8 mouse cellular contexts compared by ENCODE assay signal in genomic region chr19:34662740-34663139, GRCm38 (mm10). TPM values are rescaled to one million over a fixed set of nuclear protein-coding genes. Genes with fewer than 3 reads are reported as not detected.
DNase-seq lines count a peak whose midpoint lies in the region; ATAC-seq lines count a peak whose summit lies in the region.

No protein-coding gene starts in this region.

- no peaks in the 10 kb centered on the region for H3K27me3 ChIP-seq in embryonic facial prominence, embryonic 12.5 days
- H3K27me3 ChIP-seq in embryonic facial prominence, embryonic 10.5 days (replicated peaks; ENCODE audit: low read depth, poor library complexity, severe bottlenecking), result no peaks in the 10 kb centered on the region
- H3K27me3 ChIP-seq in kidney, embryonic 16.5 days (ENCODE audit: insufficient read depth, low read length), result no peaks in the 10 kb centered on the region
- H3K27me3 ChIP-seq in heart, embryonic 15.5 days, result no peaks in the 10 kb centered on the region
- H3K27me3 ChIP-seq in midbrain, embryonic 15.5 days (replicated peaks), result no peaks in the 10 kb centered on the region

- no peaks in the 10 kb centered on the region for H3K4me1 ChIP-seq in embryonic facial prominence, embryonic 12.5 days
- 0 out of 2 replicates have a peak, but pooled peaks cover 6% of the 10 kb centered on the region for H3K4me1 ChIP-seq in embryonic facial prominence, embryonic 10.5 days
- H3K4me1 ChIP-seq in kidney, embryonic 16.5 days (ENCODE audit: insufficient read depth, low read length), result no peaks in the 10 kb centered on the region
- H3K4me1 ChIP-seq in heart, embryonic 15.5 days (replicated peaks), result peaks cover 7% of the 10 kb centered on the region
- no peaks in the 10 kb centered on the region for H3K4me1 ChIP-seq in midbrain, embryonic 15.5 days

- no peak overlapping the region for H3K27ac ChIP-seq in embryonic facial prominence, embryonic 12.5 days
- H3K27ac ChIP-seq in embryonic facial prominence, embryonic 10.5 days (replicated peaks), result no peak overlapping the region
- no peak overlapping the region for H3K27ac ChIP-seq in kidney, embryonic 16.5 days (ENCODE audit: low read length)
- H3K27ac ChIP-seq in heart, embryonic 15.5 days, result peak overlapping the region; percentile 69
- H3K27ac ChIP-seq in midbrain, embryonic 15.5 days, result no peak overlapping the region

- no peak overlapping the region for H3K4me3 ChIP-seq in embryonic facial prominence, embryonic 12.5 days
- H3K4me3 ChIP-seq in embryonic facial prominence, embryonic 10.5 days, result no peak overlapping the region
- no peak overlapping the region for H3K4me3 ChIP-seq in kidney, embryonic 16.5 days (ENCODE audit: low read length)
- H3K4me3 ChIP-seq in heart, embryonic 15.5 days, result no peak overlapping the region
- H3K4me3 ChIP-seq in midbrain, embryonic 15.5 days, result no peak overlapping the region

- H3K9ac ChIP-seq in embryonic facial prominence, embryonic 12.5 days, result no peak overlapping the region
- no peak overlapping the region for H3K9ac ChIP-seq in kidney, embryonic 16.5 days (replicated peaks; ENCODE audit: low read length)
- no peak overlapping the region for H3K9ac ChIP-seq in heart, embryonic 15.5 days
- H3K9ac ChIP-seq in midbrain, embryonic 15.5 days, result no peak overlapping the region

- no peak for DNase-seq in embryonic facial prominence, embryonic 10.5 days (ENCODE audit: low spot score)
- no peak for DNase-seq in kidney, postnatal 10 days
- DNase-seq in spleen, postnatal 36 days (ENCODE audit: low spot score in 2 of 2), result no peak
- DNase-seq in ovary, adult 18-20 months (ENCODE audit: low spot score), result no peak

- WGBS in embryonic facial prominence, embryonic 12.5 days, result 47% methylated on average over 5 of the region's 5 CpGs
- WGBS in embryonic facial prominence, embryonic 10.5 days, result 53% methylated on average over 5 of the region's 5 CpGs
- 42% methylated on average over 5 of the region's 5 CpGs for WGBS in kidney, embryonic 16.5 days
- WGBS in heart, embryonic 15.5 days, result 43% methylated on average over 5 of the region's 5 CpGs
- WGBS in midbrain, embryonic 15.5 days, result 52% methylated on average over 5 of the region's 5 CpGs

- H3K4me2 ChIP-seq in embryonic facial prominence, embryonic 12.5 days (replicated peaks), result peak overlapping the region; percentile 44
- peak overlapping the region; percentile 51 for H3K4me2 ChIP-seq in kidney, embryonic 16.5 days (replicated peaks; ENCODE audit: low read depth, low read length)
- peak overlapping the region; percentile 59 for H3K4me2 ChIP-seq in heart, embryonic 15.5 days
- peak overlapping the region; percentile 49 for H3K4me2 ChIP-seq in midbrain, embryonic 15.5 days

- ATAC-seq in embryonic facial prominence, embryonic 12.5 days (ENCODE audit: insufficient number of reproducible peaks, insufficient read depth, low FRiP score, low TSS enrichment), result no peak
- ATAC-seq in kidney, embryonic 16.5 days (ENCODE audit: low FRiP score, low TSS enrichment), result 0 out of 2 replicates have a peak, but pooled peaks have one; percentile 52
- ATAC-seq in heart, embryonic 15.5 days (replicated peaks; ENCODE audit: insufficient number of reproducible peaks, insufficient read depth, low FRiP score, low read depth), result no peak
- no peak for ATAC-seq in midbrain, embryonic 15.5 days (replicated peaks)

- no peaks in the 10 kb centered on the region for H3K9me3 ChIP-seq in embryonic facial prominence, embryonic 12.5 days
- H3K9me3 ChIP-seq in embryonic facial prominence, embryonic 10.5 days, result no peaks in the 10 kb centered on the region
- H3K9me3 ChIP-seq in kidney, embryonic 16.5 days (ENCODE audit: low read length), result no peaks in the 10 kb centered on the region
- no peaks in the 10 kb centered on the region for H3K9me3 ChIP-seq in heart, embryonic 15.5 days (replicated peaks)
- no peaks in the 10 kb centered on the region for H3K9me3 ChIP-seq in midbrain, embryonic 15.5 days

- H3K36me3 ChIP-seq in embryonic facial prominence, embryonic 12.5 days, result no peaks in the 10 kb centered on the region
- no peaks in the 10 kb centered on the region for H3K36me3 ChIP-seq in embryonic facial prominence, embryonic 10.5 days (replicated peaks)
- no peaks in the 10 kb centered on the region for H3K36me3 ChIP-seq in kidney, embryonic 16.5 days (ENCODE audit: insufficient read depth, low read length)
- H3K36me3 ChIP-seq in heart, embryonic 15.5 days, result no peaks in the 10 kb centered on the region
- H3K36me3 ChIP-seq in midbrain, embryonic 15.5 days (replicated peaks), result no peaks in the 10 kb centered on the region

RNA-seq across cellular contexts. Expression of gene Ifit1, which starts 22.1 kb away (rescaled TPM):
- polyA plus RNA-seq in embryonic facial prominence, embryonic 12.5 days (2016; fragmentation: Nextera tagmentation; extraction: Ambion mirVana), result 0.50 and 0.53 TPM in 2 replicates
- polyA plus RNA-seq in embryonic facial prominence, embryonic 10.5 days (2016; fragmentation: Nextera tagmentation; extraction: Ambion mirVana), result 0.16 and 0.26 TPM in 2 replicates
- polyA plus RNA-seq in kidney, embryonic 16.5 days (2015; fragmentation: Nextera tagmentation; extraction: Ambion mirVana), result 0.28 and 0.51 TPM in 2 replicates
- polyA plus RNA-seq in heart, embryonic 15.5 days (2015; fragmentation: Nextera tagmentation; extraction: Ambion mirVana), result 0.76 and 1.7 TPM in 2 replicates
- polyA plus RNA-seq in midbrain, embryonic 15.5 days (2015; fragmentation: Nextera tagmentation; extraction: Ambion mirVana), result 0.46 and 0.78 TPM in 2 replicates

RNA-seq across cellular contexts. Expression of gene Ifit1bl2, which starts 22.2 kb away (rescaled TPM):
- polyA plus RNA-seq in embryonic facial prominence, embryonic 12.5 days (2016; fragmentation: Nextera tagmentation; extraction: Ambion mirVana), result 0.40 TPM in 1 of 2 replicates, not detected in the other
- 0.05 TPM in 1 of 2 replicates, not detected in the other for polyA plus RNA-seq in embryonic facial prominence, embryonic 10.5 days (2016; fragmentation: Nextera tagmentation; extraction: Ambion mirVana)
- 0.10 and 0.33 TPM in 2 replicates for polyA plus RNA-seq in kidney, embryonic 16.5 days (2015; fragmentation: Nextera tagmentation; extraction: Ambion mirVana)
- polyA plus RNA-seq in heart, embryonic 15.5 days (2015; fragmentation: Nextera tagmentation; extraction: Ambion mirVana), result 1.1 and 1.3 TPM in 2 replicates
- 0.23 and 0.49 TPM in 2 replicates for polyA plus RNA-seq in midbrain, embryonic 15.5 days (2015; fragmentation: Nextera tagmentation; extraction: Ambion mirVana)

RNA-seq across cellular contexts. Expression of gene Ifit3b, which starts 55.0 kb away (rescaled TPM):
- polyA plus RNA-seq in embryonic facial prominence, embryonic 12.5 days (2016; fragmentation: Nextera tagmentation; extraction: Ambion mirVana), result 0.33 TPM in 1 of 2 replicates, not detected in the other
- not detected in 2 replicates for polyA plus RNA-seq in embryonic facial prominence, embryonic 10.5 days (2016; fragmentation: Nextera tagmentation; extraction: Ambion mirVana)
- polyA plus RNA-seq in kidney, embryonic 16.5 days (2015; fragmentation: Nextera tagmentation; extraction: Ambion mirVana), result 1.1 and 1.8 TPM in 2 replicates
- polyA plus RNA-seq in heart, embryonic 15.5 days (2015; fragmentation: Nextera tagmentation; extraction: Ambion mirVana), result 0.34 and 0.82 TPM in 2 replicates
- 0.26 and 0.37 TPM in 2 replicates for polyA plus RNA-seq in midbrain, embryonic 15.5 days (2015; fragmentation: Nextera tagmentation; extraction: Ambion mirVana)
